Mouse (Mus musculus): ENCODE data around the gene Hist1h3g. TPM values are rescaled to one million over a fixed set of nuclear protein-coding genes. Genes with fewer than 3 reads are reported as not detected.
"Not testable (repeated sequence)": the region's sequence is repeated elsewhere in the genome, so short reads cannot be mapped to it uniquely, and the experiment has no call there.

Hist1h3g gene
- polyA plus RNA-seq, 1 experiment from 2014 or later = 11.6 TPM

DNA sequence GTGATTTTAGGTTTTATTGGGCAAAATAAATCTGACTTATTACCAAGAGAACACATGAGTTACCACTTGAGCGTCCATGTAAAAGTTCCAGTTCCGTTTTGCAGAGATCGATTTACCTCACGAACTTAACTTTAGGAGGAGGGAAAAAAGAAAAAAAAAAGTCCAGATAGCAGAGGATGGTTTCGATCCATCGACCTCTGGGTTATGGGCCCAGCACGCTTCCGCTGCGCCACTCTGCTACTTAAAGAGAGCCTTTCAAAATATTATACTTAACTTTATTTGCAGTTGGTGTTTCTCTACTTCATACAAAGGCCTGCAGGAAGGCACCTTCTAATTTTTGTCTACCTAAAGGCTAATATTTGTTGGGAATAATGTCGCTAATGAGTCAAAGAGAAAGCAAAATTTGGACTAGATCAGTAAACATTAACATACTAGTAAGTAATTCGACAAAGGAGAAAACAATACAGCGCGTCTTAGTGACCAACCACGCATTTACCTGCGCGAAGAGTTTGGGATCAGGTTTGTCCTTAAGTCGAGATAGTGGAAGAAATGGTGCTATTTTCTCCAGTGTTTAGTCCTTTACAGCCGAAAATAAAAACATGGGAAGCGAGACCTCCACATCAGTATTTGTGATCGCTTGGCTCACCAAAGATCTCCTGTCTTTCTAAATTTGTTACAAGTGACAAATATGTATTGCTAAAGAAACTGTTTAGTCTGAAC lies 4.9 kb upstream of the Hist1h3g start:
- H3K27ac ChIP-seq = peak overlapping the region; percentile 98
- H3K27me3 ChIP-seq = no peaks in the 10 kb centered on the region
- H3K4me1 ChIP-seq = peaks cover 39% of the 10 kb centered on the region
- no peaks in the 10 kb centered on the region for H3K9me3 ChIP-seq (replicated peaks)
- peak overlapping the region; percentile 58 for H3K4me3 ChIP-seq
- under 1% methylated on average over 20 of the region's 20 CpGs for WGBS
- peak overlapping the region; percentile 85 for H3K9ac ChIP-seq
- H3K4me2 ChIP-seq = peak overlapping the region; percentile 61
- no peak for ATAC-seq
- no peaks in the 10 kb centered on the region for H3K36me3 ChIP-seq (ENCODE audit: poor library complexity, severe bottlenecking)

DNA sequence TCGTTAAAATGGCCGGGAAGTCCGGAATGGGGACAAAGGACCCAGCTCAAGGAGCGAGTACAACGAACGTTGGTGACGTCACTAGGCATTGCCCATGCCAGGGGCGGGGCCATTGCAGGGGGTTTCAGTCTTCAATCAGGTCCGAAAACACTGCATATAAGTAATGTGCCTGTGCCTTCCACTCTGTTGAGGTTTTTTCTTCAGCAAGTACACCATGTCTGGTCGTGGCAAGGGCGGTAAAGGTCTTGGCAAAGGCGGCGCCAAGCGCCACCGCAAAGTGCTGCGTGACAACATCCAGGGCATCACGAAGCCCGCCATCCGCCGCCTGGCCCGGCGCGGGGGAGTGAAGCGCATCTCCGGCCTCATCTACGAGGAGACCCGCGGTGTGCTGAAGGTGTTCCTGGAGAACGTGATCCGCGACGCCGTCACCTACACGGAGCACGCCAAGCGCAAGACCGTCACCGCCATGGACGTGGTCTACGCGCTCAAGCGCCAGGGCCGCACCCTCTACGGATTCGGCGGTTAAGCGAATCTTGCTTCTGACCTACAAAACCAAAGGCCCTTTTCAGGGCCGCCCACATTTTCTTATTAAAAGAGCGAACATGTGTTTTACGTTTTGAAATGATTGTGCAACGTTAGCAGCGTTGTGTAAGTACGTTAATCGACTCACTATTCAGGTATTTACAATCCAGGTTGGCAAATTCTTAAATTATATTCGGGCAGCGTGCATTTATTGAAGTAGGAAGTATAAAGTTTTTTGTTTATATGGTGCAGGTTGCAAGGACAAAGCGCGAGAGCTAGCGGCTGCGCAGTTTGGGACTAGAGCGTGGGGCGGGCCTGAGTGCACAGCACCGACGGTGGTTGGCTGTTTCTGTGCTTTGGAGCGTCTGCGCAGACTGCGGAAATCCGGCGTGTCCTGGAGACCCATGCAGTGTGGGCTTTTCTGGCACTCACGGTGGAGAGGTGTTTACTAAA lies 4.0 kb upstream of the Hist1h3g start, which contains the start of gene Hist1h4h:
Gene Hist1h4h (plus strand): TSS at position 150 of the 975 bp plus-strand sequence.
- under 1% methylated on average over 59 of the region's 70 CpGs for WGBS
- H3K4me1 ChIP-seq = peaks cover 41% of the 10 kb centered on the region
- H3K36me3 ChIP-seq (ENCODE audit: poor library complexity, severe bottlenecking) = no peaks in the 10 kb centered on the region
- peak within 1 kb of the TSS; percentile 61 for H3K4me2 ChIP-seq
- H3K9ac ChIP-seq = peak within 1 kb of the TSS; percentile 85
- no peaks in the 10 kb centered on the region for H3K27me3 ChIP-seq
- peak within 1 kb of the TSS; percentile 98 for H3K27ac ChIP-seq
- H3K4me3 ChIP-seq = peak within 1 kb of the TSS; percentile 58
- H3K9me3 ChIP-seq (replicated peaks) = no peaks in the 10 kb centered on the region
- peak; percentile 88 for ATAC-seq

DNA sequence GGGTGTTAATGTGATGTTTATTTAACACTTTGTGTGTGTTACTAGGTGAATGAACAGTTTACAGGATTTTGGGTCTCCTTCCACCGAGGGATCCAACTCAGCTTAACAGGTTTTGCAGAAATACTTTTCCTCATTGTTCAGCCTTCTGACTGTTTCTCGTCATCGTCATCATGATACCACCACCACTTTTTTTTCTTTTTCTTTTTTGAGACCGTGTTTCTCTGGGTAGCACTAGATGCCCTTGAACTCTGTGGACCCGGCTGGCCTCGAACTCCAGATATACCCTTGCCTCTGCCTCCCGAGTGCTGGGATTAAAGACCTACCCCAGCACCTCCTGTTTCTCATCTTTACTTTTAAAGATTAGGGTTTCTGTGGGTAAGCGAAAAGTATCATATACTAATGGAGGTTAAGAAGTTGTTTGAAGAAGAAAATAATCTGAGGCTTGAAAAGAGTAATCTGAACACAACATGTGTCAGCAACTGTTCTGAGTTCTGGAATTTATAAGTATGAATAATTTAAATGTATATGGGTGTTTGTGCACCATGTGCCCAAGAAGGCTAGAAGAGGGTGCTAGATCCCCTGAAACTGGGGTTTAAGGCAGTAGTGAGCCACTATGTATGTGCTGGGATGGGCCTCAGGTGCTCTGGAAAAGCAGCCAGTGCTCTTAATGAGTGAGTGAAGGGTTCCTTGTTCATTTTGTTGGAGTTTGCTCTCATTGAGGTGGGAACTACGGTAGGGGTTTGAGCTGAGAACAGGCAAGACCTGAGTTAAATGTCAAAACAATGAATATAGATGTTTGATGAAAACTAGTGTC lies 2.8 kb upstream of the Hist1h3g start:
- H3K9me3 ChIP-seq (replicated peaks) = no peaks in the 10 kb centered on the region
- WGBS = 17% methylated on average over 9 of the region's 9 CpGs
- no peaks in the 10 kb centered on the region for H3K36me3 ChIP-seq (ENCODE audit: poor library complexity, severe bottlenecking)
- no peaks in the 10 kb centered on the region for H3K27me3 ChIP-seq
- H3K4me2 ChIP-seq = peak overlapping the region; percentile 61
- H3K4me1 ChIP-seq = peaks cover 48% of the 10 kb centered on the region
- no peak for ATAC-seq
- peak overlapping the region; percentile 98 for H3K27ac ChIP-seq
- H3K9ac ChIP-seq = peak overlapping the region; percentile 85
- H3K4me3 ChIP-seq = peak overlapping the region; percentile 58

DNA sequence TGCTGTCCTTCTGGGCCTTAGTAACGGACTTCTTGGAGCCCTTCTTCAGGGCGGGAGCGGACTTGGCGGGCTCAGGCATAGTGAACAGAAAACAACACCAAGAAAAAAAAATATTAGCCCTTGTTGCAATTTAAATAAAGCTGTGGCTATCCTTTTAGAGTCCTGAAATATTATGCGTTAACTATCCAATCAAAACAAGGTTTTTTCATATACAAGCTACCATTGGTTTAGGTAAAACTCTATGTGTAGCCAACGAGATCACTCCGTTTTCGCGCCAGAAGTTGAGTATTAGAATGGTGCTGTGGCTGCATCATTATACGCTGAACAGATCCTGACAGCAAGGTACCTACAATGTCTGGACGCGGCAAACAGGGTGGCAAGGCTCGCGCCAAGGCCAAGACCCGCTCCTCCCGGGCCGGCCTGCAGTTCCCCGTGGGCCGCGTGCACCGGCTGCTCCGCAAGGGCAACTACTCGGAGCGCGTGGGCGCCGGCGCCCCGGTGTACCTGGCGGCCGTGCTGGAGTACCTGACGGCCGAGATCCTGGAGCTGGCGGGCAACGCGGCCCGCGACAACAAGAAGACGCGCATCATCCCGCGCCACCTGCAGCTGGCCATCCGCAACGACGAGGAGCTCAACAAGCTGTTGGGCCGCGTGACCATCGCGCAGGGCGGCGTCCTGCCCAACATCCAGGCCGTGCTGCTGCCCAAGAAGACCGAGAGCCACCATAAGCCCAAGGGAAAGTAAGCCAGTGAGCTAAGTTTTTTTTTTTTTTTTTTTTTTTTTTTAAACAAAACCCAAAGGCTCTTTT lies 1.5 kb upstream of the Hist1h3g start, which contains the start of gene Hist1h2af:
Gene Hist1h2af (plus strand): TSS at position 347 of the 808 bp plus-strand sequence.
- WGBS = under 1% methylated on average over 27 of the region's 53 CpGs
- ATAC-seq = peak; percentile 46
- peak within 1 kb of the TSS; percentile 85 for H3K9ac ChIP-seq
- H3K27ac ChIP-seq = peak within 1 kb of the TSS; percentile 98
- H3K4me2 ChIP-seq = peak within 1 kb of the TSS; percentile 61
- not testable (repeated sequence) for H3K27me3 ChIP-seq; H3K9me3 ChIP-seq (replicated peaks); H3K36me3 ChIP-seq (ENCODE audit: poor library complexity, severe bottlenecking)
- peak within 1 kb of the TSS; percentile 58 for H3K4me3 ChIP-seq
- H3K4me1 ChIP-seq = peaks cover 52% of the 10 kb centered on the region

DNA sequence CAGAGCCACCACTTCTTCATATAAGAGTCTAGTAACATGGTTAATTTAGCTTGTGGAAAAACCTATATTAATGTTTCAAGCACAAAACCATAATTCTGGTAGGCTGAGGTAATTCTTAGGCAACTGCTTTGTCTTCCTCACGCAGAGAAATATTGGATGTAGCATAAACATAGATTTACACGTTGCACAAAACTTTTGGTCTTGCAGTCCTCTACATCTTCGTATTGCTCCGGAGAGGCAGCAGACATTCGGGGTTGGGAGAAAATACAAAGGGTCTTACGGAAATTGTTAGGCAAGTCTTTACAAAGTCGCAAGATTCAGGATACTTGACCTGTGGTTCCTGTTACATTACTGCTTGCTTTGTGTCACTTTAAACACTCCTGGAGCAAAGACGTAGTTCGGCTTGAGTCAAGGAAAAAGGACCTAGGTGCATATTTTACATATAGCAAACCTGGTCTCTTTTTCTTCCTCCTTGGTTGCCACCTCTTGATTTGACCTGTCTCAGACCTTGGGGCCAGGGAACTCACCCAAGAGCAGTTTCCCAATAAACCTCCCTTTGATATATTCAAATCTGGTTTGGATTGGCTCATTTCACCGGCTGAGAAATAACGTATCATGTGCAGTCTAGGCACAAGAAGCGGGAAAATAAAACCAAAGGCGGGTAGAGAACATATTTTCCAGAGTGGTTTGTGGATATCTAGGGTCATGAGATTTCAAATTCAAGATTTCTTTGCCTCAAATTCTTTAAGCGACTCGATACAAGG lies 672 bp upstream of the Hist1h3g start:
- peak overlapping the region; percentile 98 for H3K27ac ChIP-seq
- no peaks in the 10 kb centered on the region for H3K9me3 ChIP-seq (replicated peaks)
- peak overlapping the region; percentile 73 for H3K9ac ChIP-seq
- peak overlapping the region; percentile 61 for H3K4me2 ChIP-seq
- ATAC-seq = no peak
- under 1% methylated on average over 15 of the region's 15 CpGs for WGBS
- H3K4me1 ChIP-seq = peaks cover 46% of the 10 kb centered on the region
- no peaks in the 10 kb centered on the region for H3K27me3 ChIP-seq
- H3K36me3 ChIP-seq (ENCODE audit: poor library complexity, severe bottlenecking) = no peaks in the 10 kb centered on the region
- peak overlapping the region; percentile 58 for H3K4me3 ChIP-seq

DNA sequence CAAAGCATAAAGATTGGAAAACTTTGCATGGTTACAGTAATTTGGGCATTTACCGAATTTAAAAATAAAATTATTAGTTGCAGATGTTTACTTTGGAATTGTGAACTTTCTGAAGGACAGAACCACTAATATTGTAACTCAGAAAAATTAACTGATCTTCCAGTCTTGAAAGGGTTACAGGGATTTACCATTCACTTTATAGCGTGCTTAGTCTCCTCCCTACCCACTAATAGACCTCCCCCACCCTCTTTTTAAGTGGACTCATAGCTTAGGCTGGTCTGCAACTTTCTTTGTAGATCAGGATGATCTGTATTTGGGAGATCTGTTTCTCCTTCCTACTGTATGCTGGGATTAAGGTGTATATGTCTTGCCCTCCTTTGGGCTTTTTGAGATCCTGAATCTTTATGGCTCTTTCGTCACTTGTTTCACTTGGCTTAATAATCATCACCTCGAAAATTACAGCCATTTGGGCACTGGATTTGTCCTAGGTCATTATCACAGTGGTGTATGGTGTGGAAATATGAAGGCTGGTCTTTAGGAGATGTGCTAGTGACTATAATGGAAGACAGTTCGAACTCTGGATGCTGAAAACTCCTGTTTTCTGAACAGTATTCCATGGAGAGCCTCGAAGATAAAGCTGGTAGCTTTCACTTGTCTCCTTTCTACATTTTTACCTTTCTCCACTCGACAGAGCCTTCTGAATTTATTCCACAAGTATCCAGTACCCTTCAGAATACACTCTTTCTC lies 1.0 kb downstream of the Hist1h3g start:
- no peaks in the 10 kb centered on the region for H3K36me3 ChIP-seq (ENCODE audit: poor library complexity, severe bottlenecking)
- peak overlapping the region; percentile 48 for H3K27ac ChIP-seq
- H3K4me2 ChIP-seq = peak overlapping the region; percentile 61
- H3K4me1 ChIP-seq = peaks cover 42% of the 10 kb centered on the region
- 16% methylated on average over 7 of the region's 7 CpGs for WGBS
- no peaks in the 10 kb centered on the region for H3K9me3 ChIP-seq (replicated peaks)
- H3K9ac ChIP-seq = peak overlapping the region; percentile 79
- H3K27me3 ChIP-seq = no peaks in the 10 kb centered on the region
- no peak for ATAC-seq
- H3K4me3 ChIP-seq = peak overlapping the region; percentile 58

DNA sequence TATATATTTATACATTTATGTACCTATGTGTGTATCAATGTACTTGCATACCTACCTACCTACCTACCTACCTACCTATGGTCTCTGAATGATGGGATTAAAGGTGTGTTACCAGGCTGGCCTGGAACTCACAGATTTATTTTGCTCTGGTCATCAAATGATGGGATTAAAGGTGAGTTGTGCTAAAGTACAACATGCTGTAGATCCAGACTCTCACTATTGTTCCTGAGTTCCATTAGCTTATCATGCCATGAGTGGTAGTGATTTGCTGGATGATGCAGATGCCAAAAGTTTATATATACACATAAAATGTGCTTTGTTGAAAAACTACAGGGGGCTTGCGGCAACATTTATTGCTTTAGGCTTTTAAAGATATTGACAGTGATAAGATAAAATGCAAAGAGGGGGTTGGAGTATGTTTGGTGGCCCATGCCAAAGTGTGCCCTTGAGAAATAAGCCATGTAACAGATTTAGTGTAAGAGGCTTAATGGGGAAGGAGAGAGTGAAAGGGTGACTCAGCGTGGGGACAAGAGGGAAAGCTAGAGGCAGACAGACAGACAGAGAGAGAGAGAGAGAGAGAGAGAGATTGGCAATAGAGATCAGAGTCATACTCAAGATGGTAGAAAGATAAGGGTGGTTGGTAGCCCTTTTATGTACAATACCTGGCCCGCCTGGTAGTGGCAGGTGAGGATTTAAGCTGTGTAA lies 1.9 kb downstream of the Hist1h3g start:
- 79% methylated on average over 3 of the region's 3 CpGs for WGBS

DNA sequence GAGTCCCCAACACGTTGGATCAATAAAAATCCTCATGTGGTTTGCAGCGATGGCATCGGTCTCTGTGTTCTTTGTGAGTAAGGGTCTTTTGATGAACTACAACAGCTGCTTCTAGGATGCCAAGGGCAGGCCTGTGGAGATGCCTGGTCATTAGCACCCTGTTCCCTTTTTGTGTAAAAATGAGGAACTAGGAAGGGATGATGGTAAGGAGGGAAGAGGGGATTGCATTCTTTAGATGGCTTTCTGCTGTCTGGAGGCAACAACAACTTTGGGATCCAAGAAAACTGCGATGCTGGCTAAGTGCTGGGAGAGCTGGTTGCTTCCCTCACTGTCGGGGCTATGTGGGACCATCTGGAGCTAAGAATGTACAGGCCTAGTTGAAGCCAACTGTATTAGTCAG lies 3.0 kb downstream of the Hist1h3g start:
- ATAC-seq = no peak
- Histone ChIP-seq H3K27ac (no peak overlapping the region), H3K36me3 (ENCODE audit: poor library complexity, severe bottlenecking) (no peaks in the 10 kb centered on the region), H3K9ac (no peak overlapping the region), H3K9me3 (replicated peaks) (no peaks in the 10 kb centered on the region), H3K4me2 (no peak overlapping the region), H3K27me3 (no peaks in the 10 kb centered on the region), H3K4me1 (peaks cover 37% of the 10 kb centered on the region), H3K4me3 (no peak overlapping the region)
- 78% methylated on average over 5 of the region's 5 CpGs for WGBS

More for the DNA sequence above, 1.9 kb downstream of the Hist1h3g start:
- H3K4me2 ChIP-seq = peak overlapping the region; percentile 61
- H3K36me3 ChIP-seq (ENCODE audit: poor library complexity, severe bottlenecking) = no peaks in the 10 kb centered on the region
- H3K4me1 ChIP-seq = peaks cover 41% of the 10 kb centered on the region
- H3K4me3 ChIP-seq = peak overlapping the region; percentile 58
- no peaks in the 10 kb centered on the region for H3K9me3 ChIP-seq (replicated peaks)
- H3K27me3 ChIP-seq = no peaks in the 10 kb centered on the region
- ATAC-seq = no peak
- H3K9ac ChIP-seq = peak overlapping the region; percentile 70
- H3K27ac ChIP-seq = no peak overlapping the region

DNA sequence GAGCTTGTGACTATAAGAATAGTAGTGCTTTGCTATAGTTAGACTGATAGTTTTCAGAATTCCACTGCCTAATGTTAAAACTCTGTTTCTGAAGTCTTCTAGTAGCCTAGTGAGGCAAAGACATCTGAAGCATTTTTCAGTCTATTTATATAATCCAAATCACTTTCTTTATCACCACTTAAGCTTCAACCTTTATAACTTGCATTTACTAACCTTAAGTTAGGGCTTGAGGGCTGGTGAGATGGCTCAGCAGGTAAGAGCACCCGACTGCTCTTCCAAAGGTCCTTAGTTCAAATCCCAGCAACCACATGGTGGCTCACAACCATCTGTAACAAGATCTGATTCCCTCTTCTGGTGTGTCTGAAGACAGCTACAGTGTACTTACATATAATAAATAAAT lies 4.6 kb downstream of the Hist1h3g start:
- peaks cover 29% of the 10 kb centered on the region for H3K4me1 ChIP-seq
- 75% methylated on average over 1 of the region's 1 CpGs for WGBS
- ATAC-seq; H3K9me3 ChIP-seq (replicated peaks); H3K9ac ChIP-seq; H3K27me3 ChIP-seq; H3K4me3 ChIP-seq; H3K27ac ChIP-seq; H3K36me3 ChIP-seq (ENCODE audit: poor library complexity, severe bottlenecking); H3K4me2 ChIP-seq: not testable (repeated sequence)
